Mouse (Mus musculus) bone marrow macrophage, adult 2 months (primary cell): ENCODE measurements around the gene D8Ertd738e. TPM values are rescaled to one million over a fixed set of nuclear protein-coding genes. Genes with fewer than 3 reads are reported as not detected.

ENCODE experiments used
- H3K27ac ChIP-seq: 2 replicates; pipeline ENCODE4 v1.5.1; 2012; ENCODE audit warnings: low read depth, low read length; ENCODE audit not compliant: insufficient read depth
- H3K4me1 ChIP-seq: 2 replicates; pipeline ENCODE4 v1.6.1; 2012; ENCODE audit warnings: low read length; ENCODE audit not compliant: control insufficient read depth, insufficient read depth
- H3K4me3 ChIP-seq: 2 replicates; pipeline ENCODE4 v1.5.1; 2012; ENCODE audit warnings: mild to moderate bottlenecking, low read length, moderate library complexity; ENCODE audit not compliant: insufficient read depth
- CTCF ChIP-seq: IDR thresholded peaks from 2 replicates; pipeline ENCODE4 v1.5.1; 2012; ENCODE audit warnings: low read depth, mild to moderate bottlenecking, low read length, moderate library complexity
- POLR2A ChIP-seq: IDR thresholded peaks from 2 replicates; pipeline ENCODE4 v1.6.1; 2012; ENCODE audit warnings: mild to moderate bottlenecking, low read depth, low read length, borderline replicate concordance
- polyA plus RNA-seq: library from polyadenylated mRNA; stranded (reverse); fragments of >200 nt; gene quantifications from 2 replicates; pipeline ENCODE4 v1.2.4, GENCODE M21; 2012; ENCODE audit not compliant: missing spikeins, insufficient read depth, insufficient read length

D8Ertd738e gene
- polyA plus RNA-seq, 1 experiment: 164 TPM

DNA sequence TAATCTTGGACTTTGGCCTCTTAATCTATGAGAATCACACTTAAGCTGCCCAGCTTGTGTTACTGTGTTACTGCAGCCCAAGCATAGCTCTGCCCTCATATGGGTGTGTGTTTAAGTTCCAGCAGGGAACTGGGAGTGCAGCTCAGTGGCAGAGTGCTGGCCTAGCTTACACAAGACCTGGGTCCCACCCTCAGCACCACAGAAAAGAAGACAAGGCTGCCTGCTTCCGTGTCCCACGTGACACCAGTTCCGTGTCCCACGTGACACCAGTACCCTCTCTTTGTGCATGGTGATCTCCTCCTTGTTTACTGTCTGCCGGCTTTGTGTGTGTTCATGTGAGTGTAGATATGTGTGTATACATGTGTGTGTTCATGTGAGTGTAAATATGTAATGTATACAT lies 31.4 kb downstream of the D8Ertd738e start:
- H3K4me1 ChIP-seq: peaks cover 32% of the 10 kb centered on the region
- no peak overlapping the region for H3K4me3 ChIP-seq
- TF ChIP-seq POLR2A (no peak), CTCF (no peak)
- H3K27ac ChIP-seq: no peak overlapping the region

GRCm38 (mm10) chr8:84217206-84217605 lies 32.3 kb downstream of the D8Ertd738e start:
- H3K4me1 ChIP-seq: peaks cover 25% of the 10 kb centered on the region
- H3K4me3 ChIP-seq: no peak overlapping the region
- TF ChIP-seq CTCF (no peak), POLR2A (no peak)
- H3K27ac ChIP-seq: no peak overlapping the region

DNA sequence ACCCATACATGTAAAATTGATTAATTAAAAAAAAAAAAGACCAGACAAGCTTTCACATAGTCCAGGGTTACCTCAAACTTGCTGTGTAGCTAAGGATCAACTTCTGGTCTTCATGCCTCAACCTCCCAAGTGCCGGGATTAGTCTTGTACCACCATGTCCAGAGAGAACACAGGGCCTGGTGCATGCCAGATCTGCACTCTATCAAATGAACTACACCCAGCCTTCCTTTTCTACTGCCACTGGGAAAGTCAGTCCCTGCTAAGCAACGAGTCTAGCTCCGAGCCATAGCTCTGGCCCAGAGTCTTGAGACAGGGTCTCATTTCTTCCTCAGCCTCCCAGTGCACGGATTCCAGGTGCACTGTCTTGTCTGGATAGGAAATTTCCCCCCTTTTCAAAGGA lies 36.2 kb downstream of the D8Ertd738e start:
- Histone ChIP-seq H3K4me3 (no peak overlapping the region), H3K4me1 (peaks cover 5% of the 10 kb centered on the region), H3K27ac (no peak overlapping the region)
- TF ChIP-seq POLR2A (no peak), CTCF (no peak)

DNA sequence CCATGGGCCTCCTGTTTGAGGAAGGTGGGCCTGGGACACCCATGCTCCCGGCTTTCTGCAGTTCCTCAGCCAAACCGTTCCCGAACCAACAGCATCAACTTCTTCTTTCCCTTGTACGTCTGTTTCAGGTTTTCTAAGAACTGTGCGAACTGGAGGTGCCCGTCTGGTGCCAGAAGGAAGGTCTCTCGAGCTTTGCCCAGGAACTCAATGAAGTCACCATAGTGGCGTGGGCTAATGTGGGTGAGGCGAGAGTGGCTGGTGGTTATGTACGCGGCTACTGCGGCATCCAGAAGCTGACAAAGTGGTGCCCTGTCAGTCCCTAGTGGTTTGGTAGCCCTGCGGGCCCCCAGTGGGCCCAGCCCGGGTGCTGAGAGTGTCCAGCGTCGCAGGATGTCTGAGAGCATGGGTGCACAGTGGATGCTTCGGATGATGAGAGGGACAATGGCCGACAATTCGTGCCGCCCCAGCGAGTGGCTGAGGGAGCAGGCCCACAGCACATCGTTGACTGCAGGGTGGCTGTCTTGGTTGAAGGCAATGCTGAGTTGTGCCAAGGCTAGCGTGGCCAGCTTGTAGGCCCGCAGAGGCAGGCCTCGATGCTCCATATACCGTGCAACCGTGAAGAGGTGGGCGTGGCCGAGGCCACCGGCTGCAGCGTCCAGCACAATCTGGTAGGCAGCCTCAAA lies 37.5 kb downstream of the D8Ertd738e start:
- H3K27ac ChIP-seq: no peak overlapping the region
- no peak for TF ChIP-seq CTCF
- no peak for TF ChIP-seq POLR2A
- no peak overlapping the region for H3K4me3 ChIP-seq
- H3K4me1 ChIP-seq: peaks cover 16% of the 10 kb centered on the region

DNA sequence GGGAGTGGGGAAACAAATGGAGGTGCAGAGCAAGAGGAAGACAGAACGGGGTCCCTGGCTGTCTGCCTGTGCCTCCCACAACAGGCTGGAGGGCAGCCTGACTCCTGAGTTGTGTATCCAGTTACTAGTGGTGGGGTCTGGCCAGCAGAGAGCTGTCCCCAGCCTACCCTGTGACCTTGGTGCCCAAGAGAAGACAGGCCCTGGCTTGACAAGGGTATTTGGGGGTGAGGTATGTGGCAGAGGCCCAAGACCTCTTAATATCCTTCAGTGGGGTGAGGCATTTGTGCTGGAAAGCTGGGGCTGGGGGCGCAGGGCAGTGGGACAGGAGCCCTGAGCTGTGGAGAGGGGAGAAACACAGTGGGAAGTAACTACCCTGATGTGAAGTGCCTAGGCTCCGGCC lies 38.3 kb downstream of the D8Ertd738e start:
- TF ChIP-seq POLR2A (no peak), CTCF (no peak)
- H3K4me1 ChIP-seq: peaks cover 20% of the 10 kb centered on the region
- H3K4me3 ChIP-seq: no peak overlapping the region
- H3K27ac ChIP-seq: no peak overlapping the region

DNA sequence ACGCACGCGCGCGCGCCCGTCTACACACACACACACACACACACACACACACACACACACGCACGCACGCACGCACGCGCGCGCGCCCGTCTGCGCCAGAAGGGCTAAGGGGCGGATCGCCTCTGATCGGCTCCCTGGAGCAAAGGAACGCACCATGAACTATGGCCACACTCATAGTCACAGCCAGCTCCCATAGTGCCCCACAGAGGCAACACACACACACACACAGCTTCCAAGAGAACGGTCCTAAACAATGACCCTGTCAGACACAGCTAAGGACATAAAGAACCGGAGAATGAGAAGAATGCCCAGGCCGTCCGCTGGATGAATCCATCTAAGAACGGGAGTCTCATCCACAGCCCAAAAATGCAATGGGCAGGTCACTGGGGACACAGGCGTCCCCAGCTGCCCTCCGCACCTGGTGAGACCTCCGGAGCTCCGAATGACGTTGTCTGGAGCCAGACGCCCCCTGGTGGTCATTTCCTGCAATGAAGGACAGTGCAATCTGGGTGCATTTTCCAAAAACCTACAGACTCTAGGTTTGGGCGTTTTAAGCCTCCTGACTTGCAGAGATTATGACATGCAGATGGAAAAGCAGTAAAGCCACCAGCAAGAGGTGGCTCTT lies 39.2 kb downstream of the D8Ertd738e start:
- peaks cover 29% of the 10 kb centered on the region for H3K4me1 ChIP-seq
- TF ChIP-seq CTCF (peak; percentile 91), POLR2A (no peak)
- no peak overlapping the region for H3K27ac ChIP-seq
- H3K4me3 ChIP-seq: no peak overlapping the region

DNA sequence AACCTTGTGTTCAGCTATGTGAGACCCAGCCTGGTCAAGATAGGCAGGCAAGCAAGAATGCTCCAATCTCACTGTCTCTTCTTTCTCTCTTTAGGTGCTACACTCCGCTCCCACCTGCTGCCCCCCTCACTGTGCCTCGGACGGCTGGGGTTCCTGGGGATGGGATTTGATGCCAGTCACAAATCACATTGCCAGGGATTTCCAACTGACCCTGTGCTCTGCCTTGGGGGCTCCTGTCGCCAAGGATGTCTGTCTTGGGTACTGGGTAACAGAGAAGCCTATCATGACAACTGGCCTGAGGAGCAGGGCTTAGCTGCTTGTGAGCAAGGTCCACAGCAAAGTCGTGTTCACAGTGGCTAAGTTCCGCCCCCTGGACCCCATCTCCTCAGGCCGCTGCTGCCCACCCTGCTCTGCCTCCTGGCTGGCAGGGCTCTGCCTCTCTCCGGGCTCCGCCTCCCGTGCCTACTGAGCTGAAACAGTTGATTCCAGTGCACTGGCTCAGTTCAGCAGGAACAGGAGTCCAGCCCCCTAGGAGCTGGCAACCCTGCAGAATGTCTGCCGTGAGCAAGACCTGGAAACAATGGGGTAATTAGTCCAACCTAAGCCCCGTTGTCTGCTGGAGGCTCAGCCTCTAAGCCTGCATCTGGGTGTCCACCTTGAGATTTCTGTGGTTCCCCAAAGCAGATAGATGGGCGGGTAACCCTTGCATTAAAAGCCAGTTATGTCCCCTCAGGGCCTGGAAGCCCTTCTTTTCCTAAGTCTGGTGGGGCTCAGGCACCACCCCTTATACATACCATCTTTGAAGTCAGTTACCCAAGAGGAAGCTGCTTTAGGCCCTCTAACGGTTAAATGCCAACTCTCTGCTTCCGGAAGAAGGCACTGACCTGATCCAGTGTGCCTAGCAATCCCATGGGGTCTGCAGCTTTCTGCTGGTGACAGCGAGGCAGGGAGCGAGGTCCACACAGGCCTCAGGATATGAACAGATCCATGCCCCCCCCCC lies 40.8 kb downstream of the D8Ertd738e start:
- Histone ChIP-seq H3K4me1 (peaks cover 36% of the 10 kb centered on the region), H3K27ac (peak overlapping the region; percentile 86), H3K4me3 (peak overlapping the region; percentile 43)
- TF ChIP-seq CTCF: no peak
- no peak for TF ChIP-seq POLR2A

DNA sequence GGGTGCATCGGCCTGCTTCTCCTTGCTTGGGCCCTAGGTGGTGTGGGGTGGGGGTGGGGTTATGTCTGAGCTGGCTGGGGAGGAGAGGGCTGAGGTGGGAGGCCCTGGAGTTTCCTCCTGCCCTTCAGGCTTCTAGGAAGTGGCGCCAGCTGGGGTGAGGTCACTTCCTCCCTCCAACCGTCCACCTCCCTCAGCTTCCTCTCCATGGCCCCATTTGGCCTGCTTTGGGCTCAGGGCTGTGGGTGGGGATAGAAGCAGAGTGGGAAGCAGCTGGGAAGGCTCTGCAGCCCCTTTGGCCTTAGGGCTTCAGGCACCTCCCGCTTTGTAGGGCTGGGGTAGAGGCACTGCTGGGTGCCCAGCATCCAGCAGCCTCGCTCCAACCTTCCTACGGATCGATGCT lies 41.7 kb downstream of the D8Ertd738e start:
- H3K4me1 ChIP-seq: peaks cover 36% of the 10 kb centered on the region
- peak overlapping the region; percentile 43 for H3K4me3 ChIP-seq
- H3K27ac ChIP-seq: peak overlapping the region; percentile 86
- TF ChIP-seq CTCF (no peak), POLR2A (no peak)

- H3K4me3 ChIP-seq: no peak overlapping the region
- no peak for TF ChIP-seq POLR2A
- TF ChIP-seq CTCF: no peak
- H3K4me1 ChIP-seq: peaks cover 36% of the 10 kb centered on the region
- peak overlapping the region; percentile 73 for H3K27ac ChIP-seq
These were observed 42.9 kb downstream of the D8Ertd738e start for GRCm38 (mm10) chr8:84206666-84207065.
